Mouse (Mus musculus) urinary bladder, postnatal 10 days (tissue): ENCODE data around the gene Inhbb.

ENCODE experiments used
- DNase-seq: peaks from one replicate; pipeline ENCODE4 v3.0.0; 2022; ENCODE audit warnings: low spot score

Gene Inhbb

DNA sequence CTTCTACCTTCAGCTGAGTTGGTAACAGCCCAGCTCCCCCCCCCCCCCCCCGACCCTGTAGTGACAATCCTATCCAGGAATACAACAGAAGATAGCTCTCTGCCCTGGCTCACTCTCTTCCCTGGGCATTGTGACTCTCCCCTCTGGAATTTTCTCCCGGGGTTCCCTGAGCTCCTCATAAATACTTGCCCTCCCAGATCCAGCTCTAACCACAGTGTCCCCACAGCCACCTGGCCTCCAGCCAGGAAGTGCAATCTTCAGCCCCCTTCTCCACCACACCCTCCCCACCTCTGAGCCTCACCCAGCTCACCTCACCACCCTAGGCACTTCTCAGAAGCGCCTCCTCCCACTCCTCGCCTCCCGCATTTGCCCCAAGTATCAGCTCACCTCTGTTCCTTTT, 46.7 kb downstream of the Inhbb start:
- no peak for DNase-seq

DNA sequence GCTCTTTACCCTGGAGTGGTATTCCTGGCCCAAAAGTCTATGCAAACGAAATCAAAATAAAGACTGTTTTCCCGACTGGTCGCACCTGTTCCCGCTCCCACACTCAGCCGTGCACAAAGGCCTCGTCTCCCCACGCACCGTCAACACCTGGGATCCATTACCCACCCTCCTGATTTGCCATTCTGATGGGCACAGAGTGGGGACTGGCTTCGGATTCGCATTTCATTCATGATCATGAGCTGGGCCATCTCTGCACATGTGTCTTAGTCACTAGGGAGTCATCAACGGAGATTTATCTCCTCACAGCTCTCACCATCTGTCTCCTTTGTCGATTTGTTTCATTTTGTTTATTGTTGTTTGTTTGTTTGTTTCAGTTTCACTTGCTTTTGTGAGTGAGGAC, 54.5 kb downstream of the Inhbb start:
- DNase-seq = no peak

DNA sequence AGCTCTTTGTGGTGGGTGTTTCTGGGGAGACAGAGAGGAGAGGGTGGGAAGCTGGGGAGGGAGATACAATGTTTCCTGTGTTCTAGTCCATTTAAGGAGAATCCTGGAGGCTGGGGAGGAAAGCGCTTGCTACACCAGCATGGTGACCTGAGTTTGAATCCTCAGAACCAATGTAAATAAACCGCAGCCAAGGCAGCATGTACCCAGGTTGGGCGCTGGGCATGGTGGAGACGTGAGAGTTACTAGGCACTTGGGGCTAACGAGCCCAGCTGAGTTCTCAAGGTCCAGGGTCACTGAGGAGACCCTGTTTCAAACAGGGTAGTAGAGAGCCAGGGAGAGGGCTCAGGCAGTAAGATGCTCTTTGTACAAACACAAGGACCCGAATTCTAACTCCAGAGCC, 55.7 kb downstream of the Inhbb start:
- no peak for DNase-seq
